17 mouse cellular contexts compared by ENCODE assay signal in genomic region chr12:106034761-106035160, GRCm38 (mm10).
"Had no signal": no experiment of that assay in that cellular context is flagged by ENCODE, and none has a peak within 500 bp of the region (broad histone marks: within the 10 kb centered on the region; RNA-seq: fewer than 3 reads in every experiment).

No protein-coding gene starts in this region.

- H3K36me3 ChIP-seq: midbrain, embryonic 15.5 days had no signal

- H3K4me2 ChIP-seq: kidney, embryonic 15.5 days; liver, embryonic 11.5 days; lung, embryonic 14.5 days; midbrain, embryonic 15.5 days; neural tube, embryonic 13.5 days had no signal

- DNase-seq: kidney, adult 2 months; kidney, postnatal 14 days; lung, embryonic 14.5 days; lung, postnatal 10 days; lung, postnatal 4 days; retina, postnatal 1 day; right cerebral cortex, postnatal 14 days; thymus, postnatal 4 days had no signal

- H3K4me3 ChIP-seq: kidney, embryonic 15.5 days; left cerebral cortex, adult 2 months; limb, embryonic 10.5 days; midbrain, embryonic 10.5 days; midbrain, embryonic 15.5 days; neural tube, embryonic 13.5 days had no signal

- H3K27ac ChIP-seq: kidney, embryonic 15.5 days; left cerebral cortex, adult 2 months; limb, embryonic 10.5 days; midbrain, embryonic 10.5 days; midbrain, embryonic 15.5 days; neural tube, embryonic 13.5 days; stomach, postnatal 0 days had no signal

- H3K9me3 ChIP-seq: kidney, embryonic 15.5 days; limb, embryonic 10.5 days; midbrain, embryonic 10.5 days; midbrain, embryonic 15.5 days; neural tube, embryonic 13.5 days had no signal

- H3K4me1 ChIP-seq: kidney, embryonic 15.5 days; midbrain, embryonic 10.5 days; midbrain, embryonic 15.5 days; neural tube, embryonic 13.5 days had no signal

- H3K27me3 ChIP-seq: kidney, embryonic 15.5 days; midbrain, embryonic 15.5 days; neural tube, embryonic 13.5 days had no signal

- H3K9ac ChIP-seq: kidney, embryonic 15.5 days; lung, embryonic 14.5 days; midbrain, embryonic 15.5 days; neural tube, embryonic 13.5 days had no signal

- ATAC-seq: intestine, embryonic 16.5 days; midbrain, embryonic 15.5 days had no signal
